Comparison of ENCODE assay signal across 7 mouse cellular contexts in the genomic region with DNA sequence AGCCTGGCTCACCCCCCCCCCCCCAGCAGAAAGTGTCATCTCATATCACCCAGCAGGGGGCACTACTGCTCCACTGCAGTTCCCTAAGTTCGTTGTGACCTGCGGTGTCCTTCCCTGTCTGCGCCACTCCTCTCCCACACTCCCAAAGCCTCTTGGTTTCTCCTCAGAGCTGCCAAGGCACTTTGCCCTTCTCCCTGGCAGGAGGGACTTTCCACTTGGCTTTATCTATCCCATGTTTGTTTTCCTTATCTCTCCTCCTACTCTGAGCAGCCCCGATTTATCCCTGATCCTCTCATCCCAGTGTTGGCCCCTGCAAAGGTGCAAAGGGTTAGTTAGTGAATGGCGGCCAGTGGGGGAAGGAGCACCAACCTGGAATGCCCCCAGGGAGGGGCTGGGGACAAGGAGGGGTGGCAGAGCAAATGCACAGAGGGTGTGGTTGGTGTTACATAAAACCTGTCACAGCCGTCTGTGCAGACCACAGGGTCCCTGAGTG. TPM values are rescaled to one million over a fixed set of nuclear protein-coding genes. Genes with fewer than 3 reads are reported as not detected.
DNase-seq lines count a peak whose midpoint lies in the region; ATAC-seq and TF ChIP-seq lines count a peak whose summit lies in the region.

No protein-coding gene starts in this region.

- dilution Hi-C loops in CH12.LX (cut with MboI; ENCODE audit: extremely low pct_ligation_motif_present, extremely low pct_unique_long_range_greater_than_20kb, low sequenced_read_pairs): no loop called here

- in situ Hi-C loops in CH12.LX (cut with MboI; ENCODE audit: low pct_ligation_motif_present, low pct_unique_long_range_greater_than_20kb, low sequenced_read_pairs): loop anchor here (5.0 to 25.0 kb wide), 2 partner anchors 169 to 206 kb away; a partner anchor contains a TSS

- H3K36me3 ChIP-seq in CH12.LX (replicated peaks in 1 of 2; ENCODE audit: control insufficient read depth in 1 of 2, insufficient read depth in 1 of 2, low read length in 1 of 2): no peaks in the 10 kb centered on the region
- H3K36me3 ChIP-seq in heart, embryonic 11.5 days (ENCODE audit: control insufficient read depth, insufficient read depth, low read length): no peaks in the 10 kb centered on the region
- H3K36me3 ChIP-seq in lung, postnatal 0 days (ENCODE audit: insufficient read depth, low read length): no peaks in the 10 kb centered on the region

- no peaks in the 10 kb centered on the region for H3K79me2 ChIP-seq in CH12.LX (replicated peaks; ENCODE audit: control insufficient read depth, extremely low read depth, insufficient read depth, poor library complexity, severe bottlenecking)

- H3K27me3 ChIP-seq in CH12.LX (replicated peaks): peaks cover 45% of the 10 kb centered on the region
- H3K27me3 ChIP-seq in heart, embryonic 11.5 days (ENCODE audit: control insufficient read depth, insufficient read depth, low read length): peaks cover 20% of the 10 kb centered on the region
- no peaks in the 10 kb centered on the region for H3K27me3 ChIP-seq in lung, postnatal 0 days (replicated peaks; ENCODE audit: insufficient read depth, low read length)

- peak; percentile 79 to 82 for TF ChIP-seq CTCF in CH12.LX (conservative IDR thresholded peaks at IDR 0.05 in 1 of 2, IDR thresholded peaks at IDR 0.05 in 1 of 2; ENCODE audit: low read depth in 2 of 2, low read length in 2 of 2)
- TF ChIP-seq CTCF in cortical plate, adult 2 months (IDR thresholded peaks at IDR 0.05; ENCODE audit: extremely low read depth, insufficient read depth, low read length): peak; percentile 74
- peak; percentile 94 for TF ChIP-seq CTCF in lung, postnatal 0 days (IDR thresholded peaks at IDR 0.05)

- peaks cover 4 to 8% of the 10 kb centered on the region in 2 experiments; a peak in 2 of 4 replicates for H3K4me1 ChIP-seq in CH12.LX (ENCODE audit: control insufficient read depth in 1 of 2, insufficient read depth in 2 of 2)
- H3K4me1 ChIP-seq in cortical plate, adult 2 months (ENCODE audit: control insufficient read depth, insufficient read depth, low read length): no peaks in the 10 kb centered on the region
- H3K4me1 ChIP-seq in heart, embryonic 11.5 days (ENCODE audit: control insufficient read depth, insufficient read depth, low read length): no peaks in the 10 kb centered on the region
- H3K4me1 ChIP-seq in lung, postnatal 0 days (ENCODE audit: insufficient read depth, low read depth, low read length): peaks cover 4% of the 10 kb centered on the region; the same call in 1 of the 2 replicates

- no peak overlapping the region for H3K4me3 ChIP-seq in CH12.LX (replicated peaks in 1 of 3; ENCODE audit: low read depth in 2 of 3, low read length in 2 of 3, poor library complexity in 1 of 3)
- H3K4me3 ChIP-seq in cortical plate, adult 2 months (ENCODE audit: insufficient read depth, low read length): no peak overlapping the region
- no peak overlapping the region for H3K4me3 ChIP-seq in heart, embryonic 11.5 days (ENCODE audit: low read depth, low read length)
- H3K4me3 ChIP-seq in lung, postnatal 0 days (ENCODE audit: low read depth, low read length): no peak overlapping the region

- DNase-seq in CH12.LX (ENCODE audit: extremely low read depth): peak; percentile 45
- peak; percentile 87 for DNase-seq in ZHBTc4 (ENCODE audit: low read depth, low spot score)
- peak; percentile 69 to 79 for DNase-seq in kidney, postnatal 36 days
- peak; percentile 91 for DNase-seq in lung, postnatal 0 days (ENCODE audit: low spot score)
- DNase-seq in right cerebral cortex, postnatal 25 days: peak; percentile 25

- WGBS in heart, embryonic 11.5 days (ENCODE audit: insufficient replicate concordance): 6% methylated on average over 6 of the region's 6 CpGs
- WGBS in lung, postnatal 0 days: 6% methylated on average over 6 of the region's 6 CpGs

- no peaks in the 10 kb centered on the region for H3K9me3 ChIP-seq in CH12.LX (replicated peaks; ENCODE audit: low read length)
- no peaks in the 10 kb centered on the region for H3K9me3 ChIP-seq in heart, embryonic 11.5 days (replicated peaks; ENCODE audit: control insufficient read depth, low read length)
- H3K9me3 ChIP-seq in lung, postnatal 0 days (ENCODE audit: low read length): no peaks in the 10 kb centered on the region

- no peak overlapping the region for H3K27ac ChIP-seq in CH12.LX (ENCODE audit: insufficient read depth, low read depth)
- H3K27ac ChIP-seq in cortical plate, adult 2 months (ENCODE audit: insufficient read depth, low read length): no peak overlapping the region
- no peak overlapping the region for H3K27ac ChIP-seq in heart, embryonic 11.5 days (ENCODE audit: low read depth, low read length)
- no peak overlapping the region for H3K27ac ChIP-seq in lung, postnatal 0 days (ENCODE audit: low read length)

- TF ChIP-seq EP300 in CH12.LX (IDR thresholded peaks at IDR 0.05; ENCODE audit: low read length): no peak
- TF ChIP-seq EP300 in lung, postnatal 0 days (IDR thresholded peaks at IDR 0.05): no peak

- no peak overlapping the region for H3K9ac ChIP-seq in CH12.LX (ENCODE audit: insufficient read depth, low read depth)
- no peak overlapping the region for H3K9ac ChIP-seq in heart, embryonic 11.5 days (ENCODE audit: low read depth, low read length)
- H3K9ac ChIP-seq in lung, postnatal 0 days (replicated peaks; ENCODE audit: low read depth): no peak overlapping the region

- 0 out of 2 replicates have a peak, but pooled peaks have one; percentile 16 for ATAC-seq in heart, embryonic 11.5 days (replicated peaks; ENCODE audit: insufficient number of reproducible peaks, low FRiP score, low TSS enrichment)
- ATAC-seq in lung, postnatal 0 days: peak; percentile 87

- peak; percentile 75 for TF ChIP-seq RAD21 in CH12.LX (IDR thresholded peaks at IDR 0.05; ENCODE audit: low read depth, low read length)

- H3K4me2 ChIP-seq in CH12.LX (ENCODE audit: insufficient read depth, low read depth, poor library complexity, severe bottlenecking): no peak overlapping the region
- peak overlapping the region; percentile 30 for H3K4me2 ChIP-seq in heart, embryonic 11.5 days
- no peak overlapping the region for H3K4me2 ChIP-seq in lung, postnatal 0 days (replicated peaks; ENCODE audit: low read depth, low read length)

- TF ChIP-seq POLR2A in CH12.LX (IDR thresholded peaks at IDR 0.05; ENCODE audit: low read depth, low read length): no peak
- no peak for TF ChIP-seq POLR2A in cortical plate, adult 2 months (IDR thresholded peaks at IDR 0.05; ENCODE audit: extremely low read depth, insufficient read depth, low read length)

TF ChIP-seq in CH12.LX, 34 proteins besides CTCF, POLR2A, EP300 and RAD21:
- TF ChIP-seq MAZ (IDR thresholded peaks at IDR 0.05; ENCODE audit: low read depth, low read length) (no peak), SMC3 (IDR thresholded peaks at IDR 0.05; ENCODE audit: low read depth, low read length) (peak; percentile 66)

RNA-seq across cellular contexts. Expression of a gene that starts 28.9 kb away (rescaled TPM):
- total RNA-seq in CH12.LX (2012; rRNA removed) (not detected in 2 replicates), CH12.LX (2014; rRNA removed) (not detected in 2 replicates)
- not detected in 2 replicates for polyA plus RNA-seq in CH12.LX (2012; ENCODE audit: insufficient read length, low read depth)
- polyA plus RNA-seq in cortical plate, adult 2 months (2012; rRNA removed): 4.2 and 5.0 TPM in 2 replicates
- polyA plus RNA-seq in heart, embryonic 11.5 days (2014; fragmentation: Nextera tagmentation; extraction: Ambion mirVana): 0.54 and 1.2 TPM in 2 replicates
- 0.70 and 0.96 TPM in 2 replicates for polyA plus RNA-seq in lung, postnatal 0 days (2015; fragmentation: Nextera tagmentation; extraction: Ambion mirVana)

RNA-seq across cellular contexts. Expression of a gene that starts 30.8 kb away (rescaled TPM):
- total RNA-seq in CH12.LX (2012; rRNA removed) (26.3 and 31.9 TPM in 2 replicates), CH12.LX (2014; rRNA removed) (20.0 and 21.7 TPM in 2 replicates)
- polyA plus RNA-seq in CH12.LX (2012; ENCODE audit: insufficient read length, low read depth): 24.8 and 25.2 TPM in 2 replicates
- polyA plus RNA-seq in cortical plate, adult 2 months (2012; rRNA removed): 11.7 and 11.9 TPM in 2 replicates
- polyA plus RNA-seq in heart, embryonic 11.5 days (2014; fragmentation: Nextera tagmentation; extraction: Ambion mirVana): 20.0 and 21.3 TPM in 2 replicates
- 8.7 and 9.5 TPM in 2 replicates for polyA plus RNA-seq in lung, postnatal 0 days (2015; fragmentation: Nextera tagmentation; extraction: Ambion mirVana)

RNA-seq across cellular contexts. Expression of a gene that starts 40.6 kb away (rescaled TPM):
- total RNA-seq in CH12.LX (2012; rRNA removed): 0.64 and 0.80 TPM in 2 replicates
- total RNA-seq in CH12.LX (2014; rRNA removed): 0.20 and 0.56 TPM in 2 replicates
- polyA plus RNA-seq in CH12.LX (2012; ENCODE audit: insufficient read length, low read depth): 0.40 TPM in 1 of 2 replicates, not detected in the other
- polyA plus RNA-seq in cortical plate, adult 2 months (2012; rRNA removed): 26.6 and 29.4 TPM in 2 replicates
- polyA plus RNA-seq in heart, embryonic 11.5 days (2014; fragmentation: Nextera tagmentation; extraction: Ambion mirVana): 2.0 and 2.6 TPM in 2 replicates
- 4.0 and 4.4 TPM in 2 replicates for polyA plus RNA-seq in lung, postnatal 0 days (2015; fragmentation: Nextera tagmentation; extraction: Ambion mirVana)

RNA-seq across cellular contexts. Expression of a gene that starts 49.4 kb away (rescaled TPM):
- total RNA-seq in CH12.LX (2012; rRNA removed) (20.1 and 22.0 TPM in 2 replicates), CH12.LX (2014; rRNA removed) (21.6 and 24.1 TPM in 2 replicates)
- 40.8 and 43.6 TPM in 2 replicates for polyA plus RNA-seq in CH12.LX (2012; ENCODE audit: insufficient read length, low read depth)
- polyA plus RNA-seq in cortical plate, adult 2 months (2012; rRNA removed): 43.7 and 45.3 TPM in 2 replicates
- 32.3 and 35.2 TPM in 2 replicates for polyA plus RNA-seq in heart, embryonic 11.5 days (2014; fragmentation: Nextera tagmentation; extraction: Ambion mirVana)
- 63.1 and 65.7 TPM in 2 replicates for polyA plus RNA-seq in lung, postnatal 0 days (2015; fragmentation: Nextera tagmentation; extraction: Ambion mirVana)

RNA-seq across cellular contexts. Expression of a gene that starts 53.9 kb away (rescaled TPM):
- total RNA-seq in CH12.LX (2012; rRNA removed) (62.1 and 70.0 TPM in 2 replicates), CH12.LX (2014; rRNA removed) (60.7 and 79.1 TPM in 2 replicates)
- polyA plus RNA-seq in CH12.LX (2012; ENCODE audit: insufficient read length, low read depth): 118 and 141 TPM in 2 replicates
- 66.6 and 82.3 TPM in 2 replicates for polyA plus RNA-seq in cortical plate, adult 2 months (2012; rRNA removed)
- 74.8 and 78.3 TPM in 2 replicates for polyA plus RNA-seq in heart, embryonic 11.5 days (2014; fragmentation: Nextera tagmentation; extraction: Ambion mirVana)
- 52.2 and 53.1 TPM in 2 replicates for polyA plus RNA-seq in lung, postnatal 0 days (2015; fragmentation: Nextera tagmentation; extraction: Ambion mirVana)

Comparison
In these comparisons a context has a peak if more than half of its experiments do, and no peak if none do; other contexts are left out.
1. DNase-seq: peak in every context shown above with its lines; median percentile 91 in lung, postnatal 0 days; 87 in ZHBTc4; 74 in kidney, postnatal 36 days; 45 in CH12.LX; 25 in right cerebral cortex, postnatal 25 days.